Mouse (Mus musculus) kidney, adult 2 months (tissue): Measurements from ENCODE around the gene Zfp213. TPM values are rescaled to one million over a fixed set of nuclear protein-coding genes. Genes with fewer than 3 reads are reported as not detected.

ENCODE experiments used
- DNase-seq: peaks from one replicate; pipeline ENCODE4 v3.0.0; 2021
- H3K27ac ChIP-seq: fragments of 200-500 bp; 2 replicates; pipeline ENCODE4 v1.5.1; 2012; ENCODE audit warnings: low read depth, low read length, control low read depth, inconsistent platforms; ENCODE audit not compliant: insufficient read depth
- H3K27me3 ChIP-seq: fragments of 200-500 bp; replicated peaks from 2 replicates; pipeline ENCODE4 v1.6.1; 2012; ENCODE audit warnings: mild to moderate bottlenecking, moderate library complexity, low read length, inconsistent platforms; ENCODE audit not compliant: control insufficient read depth, insufficient read depth
- H3K36me3 ChIP-seq: fragments of 200-500 bp; 2 replicates; pipeline ENCODE4 v1.6.1; 2012; ENCODE audit warnings: mild to moderate bottlenecking, moderate library complexity, low read length, inconsistent platforms; ENCODE audit not compliant: control insufficient read depth, insufficient read depth
- H3K4me1 ChIP-seq: fragments of 200-500 bp; 2 replicates; pipeline ENCODE4 v1.6.1; 2011; ENCODE audit warnings: low read length; ENCODE audit not compliant: control insufficient read depth, insufficient read depth
- H3K4me3 ChIP-seq: fragments of 200-500 bp; 2 replicates; pipeline ENCODE4 v1.5.1; 2011; ENCODE audit warnings: mild to moderate bottlenecking, low read depth, low read length, control low read depth; ENCODE audit not compliant: insufficient read depth
- CTCF ChIP-seq: fragments of 200-500 bp; conservative IDR thresholded peaks from 2 replicates; pipeline ENCODE4 v1.5.1; 2011; ENCODE audit warnings: low read depth, mild to moderate bottlenecking, control low read depth, low read length, moderate library complexity, mixed read lengths; ENCODE audit not compliant: insufficient read depth, insufficient read length
- POLR2A ChIP-seq: fragments of 200-500 bp; IDR thresholded peaks from one replicate; pipeline ENCODE4 v1.6.1; 2011; ENCODE audit warnings: low read depth, low read length, control low read depth
- WGBS: fragments of 180-500 bp; shearing (Covaris S2); methylation state at CpG from one replicate; pipeline ENCODE4 v1.1.7; 2018; 5-methylcytosine and 5-hydroxymethylcytosine counted together
- polyA plus RNA-seq: library from polyadenylated mRNA; depleted of rRNA; stranded (reverse); fragments of >200 nt; gene quantifications from 2 replicates; pipeline ENCODE4 v1.2.3, GENCODE M21; 2012

The Zfp213 gene
- polyA plus RNA-seq, 1 experiment: 12.0 TPM

GRCm38 (mm10) chr17:23592208-23592925 lies 28.3 kb upstream of the Zfp213 start:
- WGBS: 8% methylated on average over 34 of the region's 34 CpGs
- H3K27me3 ChIP-seq: no peaks in the 10 kb centered on the region
- peak; percentile 98 for DNase-seq
- peaks cover 4% of the 10 kb centered on the region; the same call in 1 of the 2 replicates for H3K4me1 ChIP-seq
- H3K36me3 ChIP-seq: no peaks in the 10 kb centered on the region
- peak overlapping the region; percentile 2; the same call in 1 of the 2 replicates for H3K27ac ChIP-seq
- no peak for TF ChIP-seq POLR2A
- TF ChIP-seq CTCF: no peak
- peak overlapping the region; percentile 83 for H3K4me3 ChIP-seq

- no peak for DNase-seq
- no peaks in the 10 kb centered on the region for H3K27me3 ChIP-seq
- H3K4me3 ChIP-seq: no peak overlapping the region
- TF ChIP-seq CTCF (no peak), POLR2A (no peak)
- 67% methylated on average over 2 of the region's 2 CpGs for WGBS
- H3K36me3 ChIP-seq: no peaks in the 10 kb centered on the region
- peaks cover 4% of the 10 kb centered on the region; the same call in 1 of the 2 replicates for H3K4me1 ChIP-seq
- no peak overlapping the region for H3K27ac ChIP-seq
These were observed 23.2 kb upstream of the Zfp213 start for GRCm38 (mm10) chr17:23587253-23587652.

DNA sequence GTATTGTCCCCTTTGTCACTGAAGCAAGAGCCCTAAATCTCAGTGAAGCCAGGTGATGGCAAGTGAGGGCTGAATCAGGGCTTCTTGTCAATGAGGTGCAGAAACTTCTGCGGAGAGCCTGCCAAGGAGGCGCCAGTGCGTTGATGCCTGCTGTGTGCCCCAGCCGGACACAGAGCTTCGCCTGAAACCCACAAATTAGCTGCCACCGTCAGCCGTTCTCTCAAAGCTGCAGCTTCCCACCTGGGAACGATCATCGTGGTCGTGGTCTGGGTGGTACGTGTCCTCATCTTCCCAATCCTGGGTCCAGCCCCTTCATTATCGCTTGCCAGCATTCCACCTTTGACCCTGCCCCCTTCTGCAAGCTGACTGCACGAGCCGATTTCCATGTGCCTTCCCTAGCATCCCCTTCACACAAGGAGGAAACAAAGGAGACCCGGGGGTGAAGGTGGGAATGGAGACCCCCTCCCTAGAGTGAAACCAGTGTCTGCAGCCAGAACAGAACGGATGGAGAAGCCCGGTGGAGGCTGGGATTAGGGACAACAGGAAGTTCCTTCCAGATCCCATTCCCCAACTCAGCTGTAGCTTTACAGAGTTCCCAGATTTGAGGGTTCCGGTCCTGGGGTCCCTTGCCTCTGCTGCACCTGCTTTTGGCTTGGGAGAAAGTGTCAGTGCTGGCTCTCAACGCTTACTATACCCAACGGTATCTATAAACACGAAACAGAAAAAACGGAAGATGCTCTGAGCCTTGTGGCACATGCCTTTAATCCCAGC lies 21.9 kb upstream of the Zfp213 start:
- Histone ChIP-seq H3K4me1 (peaks cover 4% of the 10 kb centered on the region; the same call in 1 of the 2 replicates), H3K36me3 (no peaks in the 10 kb centered on the region), H3K4me3 (peak overlapping the region; percentile 60), H3K27ac (no peak overlapping the region), H3K27me3 (no peaks in the 10 kb centered on the region)
- WGBS: under 1% methylated on average over 22 of the region's 22 CpGs
- peak; percentile 44 for DNase-seq
- TF ChIP-seq CTCF: no peak
- no peak for TF ChIP-seq POLR2A

GRCm38 (mm10) chr17:23584786-23585185 lies 20.7 kb upstream of the Zfp213 start:
- no peak for DNase-seq
- no peaks in the 10 kb centered on the region for H3K36me3 ChIP-seq
- H3K4me3 ChIP-seq: no peak overlapping the region
- H3K27ac ChIP-seq: no peak overlapping the region
- TF ChIP-seq CTCF (no peak), POLR2A (no peak)
- peaks cover 4% of the 10 kb centered on the region; the same call in 1 of the 2 replicates for H3K4me1 ChIP-seq
- 72% methylated on average over 8 of the region's 8 CpGs for WGBS
- H3K27me3 ChIP-seq: no peaks in the 10 kb centered on the region

- H3K27ac ChIP-seq: no peak overlapping the region
- TF ChIP-seq CTCF: no peak
- TF ChIP-seq POLR2A: no peak
- no peaks in the 10 kb centered on the region for H3K4me1 ChIP-seq
- H3K36me3 ChIP-seq: no peaks in the 10 kb centered on the region
- DNase-seq: no peak
- H3K27me3 ChIP-seq: no peaks in the 10 kb centered on the region
- WGBS: 89% methylated on average over 38 of the region's 38 CpGs
- H3K4me3 ChIP-seq: no peak overlapping the region
These were observed 12.0 kb upstream of the Zfp213 start for GRCm38 (mm10) chr17:23575951-23576552.

DNA sequence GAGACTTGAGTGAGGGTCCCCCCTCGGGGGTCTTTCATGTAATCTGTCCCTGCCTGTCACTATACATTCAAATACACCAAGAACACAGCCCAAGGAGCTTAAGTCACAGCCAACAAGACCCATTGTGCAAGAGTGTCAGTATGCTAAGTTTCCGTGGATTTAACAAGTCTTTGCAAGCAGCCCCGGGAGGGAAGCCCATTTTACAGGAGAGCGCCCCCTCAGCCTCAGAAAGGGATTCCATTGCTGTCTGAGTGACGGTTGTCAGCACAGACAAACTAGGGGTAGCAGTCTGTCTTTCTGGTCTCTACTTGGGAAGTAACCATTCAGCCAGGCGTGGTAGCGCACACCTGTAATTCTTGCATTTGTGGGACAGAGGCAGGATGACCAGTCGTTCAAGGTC lies 10.1 kb upstream of the Zfp213 start:
- WGBS: 95% methylated on average over 8 of the region's 8 CpGs
- no peaks in the 10 kb centered on the region for H3K36me3 ChIP-seq
- DNase-seq: no peak
- H3K4me3 ChIP-seq: no peak overlapping the region
- H3K4me1 ChIP-seq: no peaks in the 10 kb centered on the region
- no peaks in the 10 kb centered on the region for H3K27me3 ChIP-seq
- TF ChIP-seq POLR2A (no peak), CTCF (no peak)
- H3K27ac ChIP-seq: no peak overlapping the region

DNA sequence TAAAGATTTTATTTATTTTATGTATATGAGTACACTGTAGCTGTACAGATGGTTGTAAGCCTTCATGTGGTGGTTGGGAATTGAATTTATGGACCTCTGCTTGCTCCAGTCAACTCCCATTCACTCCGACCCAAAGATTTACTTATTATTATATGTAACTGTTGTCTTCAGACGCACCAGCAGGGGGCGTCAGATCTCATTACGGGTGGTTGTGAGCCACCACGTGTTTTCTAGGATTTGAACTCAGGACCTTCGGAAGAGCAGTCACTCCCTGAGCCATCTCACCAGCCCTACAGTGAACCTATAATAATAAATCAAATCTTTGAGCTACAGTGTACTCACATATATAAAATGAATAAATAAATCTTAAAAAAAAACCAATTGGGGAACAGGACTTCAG lies 8.0 kb upstream of the Zfp213 start:
- no peaks in the 10 kb centered on the region for H3K27me3 ChIP-seq
- 83% methylated on average over 6 of the region's 6 CpGs for WGBS
- H3K27ac ChIP-seq: no peak overlapping the region
- no peak for TF ChIP-seq POLR2A
- no peak for TF ChIP-seq CTCF
- no peaks in the 10 kb centered on the region for H3K4me1 ChIP-seq
- no peak overlapping the region for H3K4me3 ChIP-seq
- no peak for DNase-seq
- H3K36me3 ChIP-seq: no peaks in the 10 kb centered on the region
